Mouse (Mus musculus): ENCODE measurements around the gene Cd9.

The Cd9 gene

GRCm38 (mm10) chr6:125494092-125494871 lies at the start of gene Cd9:
Gene Cd9 (minus strand): TSS chr6:125494791.
- no peak for DNase-seq

DNA sequence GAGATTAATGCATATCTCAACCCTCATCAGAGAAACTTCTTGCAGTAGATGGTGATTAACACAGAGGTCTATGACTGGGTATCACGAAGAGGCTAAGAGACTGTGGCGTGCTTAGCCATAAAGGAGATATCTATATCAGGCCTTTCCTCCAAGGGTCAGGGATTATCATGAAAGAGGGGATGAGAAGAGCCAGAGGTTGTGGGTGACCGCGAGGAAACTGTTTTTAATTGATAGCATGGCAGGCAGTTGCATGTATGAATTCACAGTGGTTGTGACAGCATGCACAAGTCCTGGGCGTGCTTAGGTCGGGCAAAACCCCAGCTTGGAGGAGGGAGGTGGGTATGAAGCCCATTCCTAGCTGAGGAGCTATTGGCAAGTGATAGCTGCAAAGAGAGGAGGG lies 46.7 kb upstream of the Cd9 start:
- no peak for DNase-seq

- DNase-seq, result no peak
Observed at GRCm38 (mm10) chr6:125540826-125541225, 46.2 kb upstream of the Cd9 start.

- DNase-seq, result no peak
Observed at GRCm38 (mm10) chr6:125540199-125540598, 45.6 kb upstream of the Cd9 start.

DNA sequence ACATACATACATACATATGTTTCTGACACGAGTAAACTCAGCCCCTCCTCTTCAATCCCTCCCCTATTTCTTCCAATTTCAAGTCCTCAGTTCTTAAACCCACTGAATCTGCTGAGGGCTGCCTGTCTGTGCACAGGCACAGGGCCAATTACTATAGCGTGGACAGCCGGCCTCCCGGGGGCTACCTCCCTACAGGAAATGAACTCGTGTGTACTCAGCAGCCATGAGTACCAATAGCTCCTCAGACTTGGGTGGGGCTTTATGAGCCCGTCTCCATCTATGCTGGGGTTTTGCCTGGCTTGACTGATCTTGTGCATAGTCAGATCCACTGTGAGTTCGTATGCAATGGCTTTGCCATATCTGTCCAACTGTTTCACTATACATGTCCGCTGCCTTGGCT lies 44.8 kb upstream of the Cd9 start:
- DNase-seq, result no peak

DNA sequence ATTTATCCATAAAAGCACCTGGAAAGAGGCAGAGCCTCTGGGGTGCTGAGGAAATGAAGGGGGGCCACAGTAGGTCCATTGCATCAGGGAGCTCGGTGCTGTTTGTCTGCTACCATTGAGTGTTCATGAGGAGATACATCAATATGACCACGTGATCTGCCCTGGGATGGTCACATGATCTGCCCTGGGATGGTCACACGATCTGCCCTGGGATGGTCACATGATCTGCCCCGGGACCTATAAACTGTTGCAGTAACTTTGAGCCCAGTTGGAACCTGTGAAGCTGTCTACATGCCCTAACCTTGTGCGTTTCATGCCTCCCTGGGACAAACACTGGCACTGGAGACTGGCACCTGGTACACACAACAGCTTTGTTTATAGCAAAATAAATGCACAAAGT lies 43.9 kb upstream of the Cd9 start:
- no peak for DNase-seq

GRCm38 (mm10) chr6:125534990-125535389 lies 40.4 kb upstream of the Cd9 start:
- DNase-seq, result no peak

GRCm38 (mm10) chr6:125533104-125533650 lies 38.6 kb upstream of the Cd9 start:
- no peak for DNase-seq

GRCm38 (mm10) chr6:125529479-125529878 lies 34.9 kb upstream of the Cd9 start:
- DNase-seq, result no peak

DNA sequence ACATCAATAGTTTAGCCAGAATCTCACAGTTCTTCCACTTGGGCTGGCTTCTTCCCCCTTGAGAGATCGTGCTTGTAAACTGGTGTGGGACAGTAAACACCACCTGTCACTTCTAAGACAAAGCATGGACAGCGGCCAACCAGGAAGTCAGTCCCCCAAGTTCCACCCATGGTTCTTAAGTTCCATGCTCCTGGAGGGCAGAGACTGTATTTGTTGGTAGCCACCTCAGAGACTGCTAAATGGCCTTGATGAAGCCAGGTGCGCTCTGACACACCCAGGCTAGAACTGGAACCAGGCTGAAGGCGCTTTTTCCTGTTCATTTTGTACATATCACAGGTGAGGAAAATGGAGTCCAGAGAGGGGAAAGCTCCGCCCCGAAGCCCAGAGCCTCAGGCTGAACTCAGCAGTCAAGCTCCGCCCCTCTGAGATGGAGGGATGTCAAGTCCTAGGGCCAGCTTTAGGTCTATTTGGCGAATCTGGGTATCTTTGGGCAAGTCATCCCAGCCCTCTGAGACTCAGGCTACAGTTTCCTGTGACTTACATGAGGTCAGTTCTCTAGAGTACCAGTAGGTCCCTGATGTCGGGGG lies 34.1 kb upstream of the Cd9 start:
- no peak for DNase-seq

DNA sequence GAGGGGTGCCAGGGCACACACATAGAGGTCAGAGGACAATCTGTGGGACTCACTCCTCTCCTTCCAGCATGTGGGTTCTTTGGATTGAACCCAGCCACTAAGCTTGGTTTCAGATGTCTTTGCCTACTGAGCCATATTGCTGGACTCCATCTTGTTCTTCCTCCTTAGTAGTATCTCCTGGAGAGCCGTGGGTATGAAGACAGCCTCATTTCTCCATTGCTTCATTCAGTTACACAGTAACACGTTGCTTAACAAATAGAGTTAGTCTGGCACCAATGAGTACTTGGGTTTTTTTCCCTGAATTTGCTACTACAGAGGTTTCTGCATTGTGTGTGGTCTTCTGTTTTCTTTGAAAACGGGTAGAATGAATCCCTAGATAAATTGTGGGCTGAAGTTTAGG lies 31.5 kb upstream of the Cd9 start:
- DNase-seq, result no peak

DNA sequence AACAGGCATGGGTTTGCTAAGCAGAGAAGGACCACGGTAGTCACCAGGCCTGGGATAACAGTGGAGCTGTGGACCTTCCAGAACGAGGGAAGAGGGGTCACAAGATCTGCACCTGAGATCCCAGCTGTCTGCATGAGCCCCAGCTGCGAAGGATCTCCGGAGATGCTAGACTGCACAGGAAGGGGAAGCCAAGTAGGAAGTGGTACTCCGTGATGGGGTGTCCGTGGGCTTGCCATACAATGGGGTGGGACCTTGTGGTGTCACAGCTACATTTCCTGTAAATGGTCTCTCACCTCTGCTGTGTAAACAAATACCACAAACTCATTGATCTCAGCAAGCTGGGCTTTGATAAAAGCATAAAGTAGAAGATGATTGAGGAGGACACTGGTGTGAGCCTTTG lies 29.4 kb upstream of the Cd9 start:
- DNase-seq, result no peak

DNA sequence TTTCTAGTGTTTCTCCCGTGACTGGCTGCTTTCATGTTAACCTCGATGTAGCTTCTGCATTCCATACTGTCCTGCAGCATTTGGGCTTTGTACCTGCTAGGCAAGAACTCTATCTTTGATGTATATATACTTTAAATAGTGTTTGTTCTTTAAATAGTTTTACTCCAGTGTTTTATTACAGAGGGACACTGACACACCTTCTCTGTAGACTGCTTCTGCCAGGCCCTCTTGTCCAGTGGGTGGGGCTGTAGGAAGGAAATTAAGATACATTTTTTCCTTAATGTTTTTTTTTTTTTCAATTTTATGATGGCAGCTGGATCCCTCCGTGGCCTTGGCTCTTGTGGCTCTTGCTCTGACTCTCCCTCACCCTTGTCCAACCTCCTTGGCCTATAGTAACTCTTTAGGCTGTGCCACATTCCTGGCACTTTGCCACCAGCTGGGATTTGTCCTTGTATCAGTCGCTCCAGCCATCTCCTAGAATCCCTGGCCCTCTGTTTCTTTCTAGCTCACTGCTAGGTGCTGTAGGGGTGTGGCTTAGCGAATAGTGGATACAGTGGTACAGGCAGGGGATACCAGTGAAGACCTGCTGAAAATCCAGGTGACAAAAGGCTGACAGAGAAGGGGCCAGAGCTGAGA lies 27.1 kb upstream of the Cd9 start:
- DNase-seq, result no peak

GRCm38 (mm10) chr6:125515503-125516315 lies 21.1 kb upstream of the Cd9 start:
- DNase-seq, result no peak

DNA sequence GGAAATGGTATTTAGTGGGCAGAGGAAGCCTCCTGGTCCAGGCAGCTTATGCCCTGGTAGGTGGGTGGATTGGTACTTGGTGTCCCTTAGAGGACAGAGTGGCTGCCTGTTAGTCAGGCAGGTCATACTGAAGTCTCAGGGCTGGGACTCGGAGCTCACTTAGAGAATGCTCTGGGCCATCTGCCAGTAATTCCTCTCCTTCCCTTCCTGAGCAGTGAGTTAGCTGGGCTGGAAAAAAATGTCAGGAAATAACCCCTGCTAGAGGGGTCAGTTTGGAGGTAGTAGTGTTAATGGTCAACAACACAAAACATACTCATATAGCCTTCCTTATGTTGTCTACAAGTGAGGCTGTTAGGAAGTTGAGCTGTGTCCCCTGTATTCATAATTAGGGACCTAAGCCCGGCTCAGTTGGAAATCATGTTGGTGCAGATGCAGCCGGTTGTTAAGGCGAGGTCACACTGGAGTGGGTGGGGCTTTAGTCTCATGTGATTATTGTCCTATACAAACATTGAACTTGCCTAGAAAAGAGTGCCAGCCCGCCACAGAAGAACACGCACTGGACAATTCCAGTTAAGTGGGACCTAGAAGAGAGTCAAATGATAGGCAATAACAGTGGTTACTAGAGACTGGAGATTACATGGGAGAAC lies 18.5 kb upstream of the Cd9 start:
- no peak for DNase-seq

- DNase-seq, result no peak
Observed at GRCm38 (mm10) chr6:125511196-125511595, 16.6 kb upstream of the Cd9 start.

GRCm38 (mm10) chr6:125510645-125511044 lies 16.1 kb upstream of the Cd9 start:
- no peak for DNase-seq

GRCm38 (mm10) chr6:125509783-125510182 lies 15.2 kb upstream of the Cd9 start:
- DNase-seq, result no peak

DNA sequence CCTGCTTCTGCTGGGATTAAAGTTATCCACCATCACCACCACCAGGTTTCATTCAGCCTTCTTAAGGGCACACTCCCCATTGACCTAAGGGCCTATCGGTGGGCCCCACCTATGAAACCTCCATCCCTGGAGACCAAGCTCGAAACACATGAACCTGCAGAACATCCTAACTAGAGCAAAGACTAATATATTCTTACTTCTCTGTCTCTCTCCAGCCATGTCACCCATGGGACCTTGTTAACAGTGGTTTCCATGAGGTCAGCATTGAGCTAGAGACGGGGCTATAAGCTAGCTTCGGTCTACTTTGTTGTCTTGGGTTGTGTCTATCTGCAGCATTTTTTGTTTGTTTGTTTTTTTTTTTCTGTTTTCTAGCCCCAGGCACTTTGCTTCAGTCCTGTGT lies 11.8 kb upstream of the Cd9 start:
- DNase-seq, result no peak

- DNase-seq, result no peak
Observed at GRCm38 (mm10) chr6:125504622-125505355, 10.2 kb upstream of the Cd9 start.

GRCm38 (mm10) chr6:125503186-125503802 lies 8.7 kb upstream of the Cd9 start:
- no peak for DNase-seq

All from cerebellum, adult 9-11 months (tissue).